Mouse (Mus musculus) thymus, adult 2 months (tissue): ENCODE data around the gene Glod4. TPM values are rescaled to one million over a fixed set of nuclear protein-coding genes. Genes with fewer than 3 reads are reported as not detected.

Source experiments
- DNase-seq: peaks from one replicate; pipeline ENCODE4 v3.0.0; 2021
- H3K27ac ChIP-seq: fragments of 200-500 bp; 2 replicates; pipeline ENCODE4 v1.5.1; 2012; ENCODE audit warnings: low read length, control low read depth; ENCODE audit not compliant: control insufficient read depth, insufficient read depth
- H3K27me3 ChIP-seq: fragments of 200-500 bp; 2 replicates; pipeline ENCODE4 v1.6.1; 2012; ENCODE audit warnings: mild to moderate bottlenecking, low read length, moderate library complexity, mixed read lengths; ENCODE audit not compliant: control insufficient read depth, insufficient read depth
- H3K36me3 ChIP-seq: fragments of 200-500 bp; 2 replicates; pipeline ENCODE4 v1.6.1; 2012; ENCODE audit warnings: mild to moderate bottlenecking, low read length, moderate library complexity; ENCODE audit not compliant: control insufficient read depth, insufficient read depth
- H3K4me1 ChIP-seq: fragments of 200-500 bp; replicated peaks from 2 replicates; pipeline ENCODE4 v1.6.1; 2012; ENCODE audit warnings: low read length; ENCODE audit not compliant: control insufficient read depth, insufficient read depth
- H3K4me3 ChIP-seq: fragments of 200-500 bp; 2 replicates; pipeline ENCODE4 v1.5.1; 2012; ENCODE audit warnings: mild to moderate bottlenecking, low read length, control low read depth, moderate library complexity; ENCODE audit not compliant: control insufficient read depth, insufficient read depth
- CTCF ChIP-seq: fragments of 200-500 bp; IDR thresholded peaks from 2 replicates; pipeline ENCODE4 v1.5.1; 2012; ENCODE audit warnings: mild to moderate bottlenecking, control low read depth, low read length, moderate library complexity, borderline replicate concordance; ENCODE audit not compliant: control insufficient read depth, poor library complexity, insufficient read depth; ENCODE audit errors: extremely low read depth
- POLR2A ChIP-seq: fragments of 200-500 bp; IDR thresholded peaks from 2 replicates; pipeline ENCODE4 v1.6.1; 2012; ENCODE audit warnings: mild to moderate bottlenecking, low read length, control low read depth, moderate library complexity; ENCODE audit not compliant: control insufficient read depth, poor library complexity, insufficient read depth; ENCODE audit errors: extremely low read depth
- WGBS: fragments of 180-500 bp; shearing (Covaris S2); methylation state at CpG from one replicate; pipeline ENCODE4 v1.1.7; 2018; 5-methylcytosine and 5-hydroxymethylcytosine counted together
- polyA plus RNA-seq: library from polyadenylated mRNA; depleted of rRNA; stranded (reverse); fragments of >200 nt; gene quantifications from 2 replicates; pipeline ENCODE4 v1.2.3, GENCODE M21; 2012

Gene Glod4
- polyA plus RNA-seq, 1 experiment = 6.6 TPM

- Histone ChIP-seq H3K4me1 (no peaks in the 10 kb centered on the region; the same call in 1 of the 2 replicates), H3K27me3 (no peaks in the 10 kb centered on the region), H3K36me3 (peaks cover 1% of the 10 kb centered on the region; the same call in 1 of the 2 replicates), H3K27ac (no peak overlapping the region), H3K4me3 (no peak overlapping the region)
- TF ChIP-seq POLR2A (no peak), CTCF (no peak)
- WGBS = 41% methylated on average over 5 of the region's 5 CpGs
- peak; percentile 69 for DNase-seq
Observed at GRCm38 (mm10) chr11:76167079-76167765, 76.3 kb downstream of the Glod4 start.

- no peaks in the 10 kb centered on the region for H3K27me3 ChIP-seq
- no peak overlapping the region for H3K4me3 ChIP-seq
- no peaks in the 10 kb centered on the region; the same call in 1 of the 2 replicates for H3K4me1 ChIP-seq
- DNase-seq = no peak
- WGBS = 92% methylated on average over 4 of the region's 4 CpGs
- H3K36me3 ChIP-seq = no peaks in the 10 kb centered on the region; the same call in 1 of the 2 replicates
- no peak overlapping the region for H3K27ac ChIP-seq
- TF ChIP-seq CTCF (no peak), POLR2A (no peak)
Observed at GRCm38 (mm10) chr11:76166657-76167056, 76.9 kb downstream of the Glod4 start.

- no peak for DNase-seq
- Histone ChIP-seq H3K4me3 (no peak overlapping the region), H3K36me3 (peaks cover 9% of the 10 kb centered on the region), H3K27me3 (no peaks in the 10 kb centered on the region), H3K4me1 (no peaks in the 10 kb centered on the region), H3K27ac (no peak overlapping the region)
- 91% methylated on average over 6 of the region's 6 CpGs for WGBS
- TF ChIP-seq CTCF (no peak), POLR2A (no peak)
Observed at GRCm38 (mm10) chr11:76160251-76160650, 83.3 kb downstream of the Glod4 start.

- Histone ChIP-seq H3K36me3 (peaks cover 9% of the 10 kb centered on the region), H3K27me3 (no peaks in the 10 kb centered on the region), H3K4me3 (no peak overlapping the region), H3K27ac (no peak overlapping the region), H3K4me1 (0 out of 2 replicates have a peak, but pooled peaks cover 2% of the 10 kb centered on the region)
- no peak for TF ChIP-seq POLR2A
- no peak for TF ChIP-seq CTCF
- DNase-seq = no peak
- 98% methylated on average over 2 of the region's 2 CpGs for WGBS
Observed at GRCm38 (mm10) chr11:76158375-76158774, 85.2 kb downstream of the Glod4 start.

GRCm38 (mm10) chr11:76154861-76155260, 88.7 kb downstream of the Glod4 start:
- 0 out of 2 replicates have a peak, but pooled peaks cover 4% of the 10 kb centered on the region for H3K36me3 ChIP-seq
- H3K27ac ChIP-seq = no peak overlapping the region
- H3K4me3 ChIP-seq = no peak overlapping the region
- 0 out of 2 replicates have a peak, but pooled peaks cover 2% of the 10 kb centered on the region for H3K4me1 ChIP-seq
- TF ChIP-seq CTCF = no peak
- no peak for TF ChIP-seq POLR2A
- no peak for DNase-seq
- WGBS = 87% methylated on average over 2 of the region's 2 CpGs
- H3K27me3 ChIP-seq = no peaks in the 10 kb centered on the region

- Histone ChIP-seq H3K27me3 (no peaks in the 10 kb centered on the region), H3K4me1 (0 out of 2 replicates have a peak, but pooled peaks cover 2% of the 10 kb centered on the region), H3K36me3 (0 out of 2 replicates have a peak, but pooled peaks cover 4% of the 10 kb centered on the region), H3K4me3 (no peak overlapping the region), H3K27ac (no peak overlapping the region)
- WGBS = 93% methylated on average over 2 of the region's 2 CpGs
- DNase-seq = no peak
- TF ChIP-seq CTCF (no peak), POLR2A (no peak)
Observed at GRCm38 (mm10) chr11:76154200-76154599, 89.3 kb downstream of the Glod4 start.
